Mouse (Mus musculus) layer of hippocampus, adult 6 months (tissue): ENCODE data around the gene Gmfb. TPM values are rescaled to one million over a fixed set of nuclear protein-coding genes. Genes with fewer than 3 reads are reported as not detected.

ENCODE experiments used
- long read RNA-seq, 2 experiments: library from polyadenylated mRNA; unstranded; transcript quantifications; one replicate each; pipeline ENCODE4 v2.0.0; 2019 to 2020
- polyA plus RNA-seq: library from polyadenylated mRNA; unstranded; fragments of <200 nt; fragmentation: Nextera tagmentation; gene quantifications from 2 replicates; pipeline ENCODE4 v1.2.3, GENCODE M21; 2021

Gmfb gene
- 50.1 and 68.1 TPM in 2 replicates for polyA plus RNA-seq
- long read RNA-seq, experiment 1, full-length matches to known transcripts, result 106 of 161 reads
- long read RNA-seq, experiment 1, partial matches to known transcripts, result 2 of 161 reads
- long read RNA-seq, experiment 1, other reads (novel, unspliced or antisense), result 53 of 161 reads
- long read RNA-seq, experiment 2, full-length matches to known transcripts, result 599 of 669 reads
- long read RNA-seq, experiment 2, partial matches to known transcripts, result 17 of 669 reads
- long read RNA-seq, experiment 2, other reads (novel, unspliced or antisense), result 53 of 669 reads

GRCm38 (mm10) chr14:46821873-46822716 lies at the start of gene Gmfb:
TSS of gene Gmfb (minus strand) at chr14:46822242.

GRCm38 (mm10) chr14:46831837-46832333 lies 9.8 kb upstream of the Gmfb start, which contains the start of gene Cgrrf1:
TSS of gene Cgrrf1 (plus strand) at chr14:46832125.

GRCm38 (mm10) chr14:46787787-46788504 lies 34.1 kb downstream of the Gmfb start, which contains the start of gene Cnih1:
TSS of gene Cnih1 (minus strand) at chr14:46788411.

GRCm38 (mm10) chr14:46760355-46761029 lies 61.5 kb downstream of the Gmfb start, which contains the start of gene Cdkn3:
TSS of gene Cdkn3 (plus strand) at chr14:46760541.

Other genes starting within 250 kb of the Gmfb start
- 0.50 and 1.0 TPM in 2 replicates for gene Cdkn3, start 61.7 kb downstream of the Gmfb start, polyA plus RNA-seq
- 174 and 180 TPM in 2 replicates for gene Cnih1, start 33.8 kb downstream of the Gmfb start, polyA plus RNA-seq
- 34.0 and 37.1 TPM in 2 replicates for gene Cgrrf1, start 9.9 kb upstream of the Gmfb start, polyA plus RNA-seq
- 2.3 and 2.6 TPM in 2 replicates for gene Samd4, start 60.6 kb upstream of the Gmfb start, polyA plus RNA-seq